Mouse (Mus musculus) cerebellum, adult 2 months (tissue): Measurements from ENCODE around the gene Hoxd13. TPM values are rescaled to one million over a fixed set of nuclear protein-coding genes. Genes with fewer than 3 reads are reported as not detected.

Source experiments
- DNase-seq, 2 experiments: peaks; one replicate each; pipeline ENCODE4 v3.0.0; 2021
- H3K27ac ChIP-seq: fragments of 200-500 bp; 2 replicates; pipeline ENCODE4 v1.5.1; 2012; ENCODE audit warnings: low read length, control low read depth, inconsistent platforms; ENCODE audit not compliant: insufficient read depth
- H3K27me3 ChIP-seq: fragments of 200-500 bp; 2 replicates; pipeline ENCODE4 v1.6.1; 2012; ENCODE audit warnings: inconsistent platforms, mild to moderate bottlenecking, low read length, moderate library complexity; ENCODE audit not compliant: control insufficient read depth, insufficient read depth
- H3K4me1 ChIP-seq: fragments of 200-500 bp; 2 replicates; pipeline ENCODE4 v1.6.1; 2011; ENCODE audit warnings: low read length; ENCODE audit not compliant: control insufficient read depth, insufficient read depth
- H3K4me3 ChIP-seq: fragments of 200-500 bp; replicated peaks from 2 replicates; pipeline ENCODE3; 2011; ENCODE audit warnings: mild to moderate bottlenecking, low read depth, low read length, control low read depth; ENCODE audit not compliant: insufficient read depth
- CTCF ChIP-seq: fragments of 200-500 bp; IDR thresholded peaks from 2 replicates; pipeline ENCODE4 v1.5.1; 2011; ENCODE audit warnings: low read depth, mild to moderate bottlenecking, control low read depth, low read length, moderate library complexity, borderline replicate concordance; ENCODE audit not compliant: insufficient read depth
- POLR2A ChIP-seq: fragments of 200-500 bp; IDR thresholded peaks from 2 replicates; pipeline ENCODE4 v1.6.1; 2011; ENCODE audit warnings: low read length, control low read depth, borderline replicate concordance; ENCODE audit not compliant: insufficient read depth
- WGBS: fragments of 180-500 bp; shearing (Covaris S2); methylation state at CpG from one replicate; pipeline ENCODE4 v1.1.7; 2018; 5-methylcytosine and 5-hydroxymethylcytosine counted together
- polyA plus RNA-seq: library from polyadenylated mRNA; depleted of rRNA; stranded (reverse); fragments of >200 nt; gene quantifications from 2 replicates; pipeline ENCODE4 v1.2.3, GENCODE M21; 2012

Gene Hoxd13
- polyA plus RNA-seq, 1 experiment = 0.10 TPM

GRCm38 (mm10) chr2:74697567-74698121 is 29.5 kb downstream of the Hoxd13 start, which contains the start of gene Hoxd9:
TSS of gene Hoxd9 (plus strand) at chr2:74697727.
- Histone ChIP-seq H3K27ac (no peak within 1 kb of the TSS), H3K4me3 (no peak within 1 kb of the TSS), H3K4me1 (no peaks in the 10 kb centered on the region), H3K27me3 (peaks cover 21% of the 10 kb centered on the region; the same call in 1 of the 2 replicates)
- WGBS = 2% methylated on average over 43 of the region's 43 CpGs
- TF ChIP-seq CTCF = no peak
- TF ChIP-seq POLR2A = no peak
- DNase-seq = no peak

- peaks cover 22% of the 10 kb centered on the region; the same call in 1 of the 2 replicates for H3K27me3 ChIP-seq
- 2% methylated on average over 86 of the region's 86 CpGs for WGBS
- H3K4me3 ChIP-seq = no peak overlapping the region
- TF ChIP-seq POLR2A (no peak), CTCF (no peak)
- H3K4me1 ChIP-seq = no peaks in the 10 kb centered on the region
- DNase-seq = no peak
- H3K27ac ChIP-seq = no peak overlapping the region
Measured at GRCm38 (mm10) chr2:74698201-74699052, 30.3 kb downstream of the Hoxd13 start.

GRCm38 (mm10) chr2:74699053-74699430 is 30.9 kb downstream of the Hoxd13 start:
- Histone ChIP-seq H3K27me3 (peaks cover 21% of the 10 kb centered on the region; the same call in 1 of the 2 replicates), H3K4me3 (no peak overlapping the region), H3K4me1 (no peaks in the 10 kb centered on the region), H3K27ac (no peak overlapping the region)
- no peak for DNase-seq
- 3% methylated on average over 17 of the region's 17 CpGs for WGBS
- TF ChIP-seq CTCF (no peak), POLR2A (no peak)

- Histone ChIP-seq H3K27me3 (peaks cover 25% of the 10 kb centered on the region), H3K4me1 (no peaks in the 10 kb centered on the region), H3K4me3 (no peak overlapping the region), H3K27ac (no peak overlapping the region)
- WGBS = 4% methylated on average over 23 of the region's 23 CpGs
- TF ChIP-seq POLR2A = no peak
- no peak for TF ChIP-seq CTCF
- DNase-seq = no peak
Measured at GRCm38 (mm10) chr2:74699664-74700545, 31.8 kb downstream of the Hoxd13 start.

- TF ChIP-seq CTCF = no peak
- no peak for TF ChIP-seq POLR2A
- 5% methylated on average over 22 of the region's 22 CpGs for WGBS
- Histone ChIP-seq H3K27me3 (peaks cover 31% of the 10 kb centered on the region), H3K4me3 (no peak overlapping the region), H3K27ac (no peak overlapping the region), H3K4me1 (no peaks in the 10 kb centered on the region)
- DNase-seq = no peak
Measured at GRCm38 (mm10) chr2:74700546-74701112, 32.5 kb downstream of the Hoxd13 start.

- peaks cover 37% of the 10 kb centered on the region for H3K27me3 ChIP-seq
- WGBS = 14% methylated on average over 17 of the region's 17 CpGs
Measured at GRCm38 (mm10) chr2:74701949-74702819, 34.1 kb downstream of the Hoxd13 start.

More at GRCm38 (mm10) chr2:74701949-74702819, 34.1 kb downstream of the Hoxd13 start:
- TF ChIP-seq POLR2A = no peak
- TF ChIP-seq CTCF = peak; percentile 75
- Histone ChIP-seq H3K4me3 (no peak overlapping the region), H3K27ac (no peak overlapping the region), H3K4me1 (no peaks in the 10 kb centered on the region)
- DNase-seq = peak; percentile 47 to 65
